Mouse (Mus musculus) spleen, adult 12 weeks (tissue): Measurements from ENCODE around the gene Kazald1.

ENCODE experiments used
- DNase-seq: peaks from one replicate; pipeline ENCODE4 v3.0.0; 2022; ENCODE audit warnings: low spot score

The Kazald1 gene

GRCm38 (mm10) chr19:45077742-45078645 lies 3.0 kb downstream of the Kazald1 start:
- no peak for DNase-seq

- DNase-seq = no peak
Measured at GRCm38 (mm10) chr19:45078971-45079764, 4.1 kb downstream of the Kazald1 start.

- DNase-seq = no peak
Measured at GRCm38 (mm10) chr19:45079769-45080515, 4.9 kb downstream of the Kazald1 start.

- no peak for DNase-seq
Measured at GRCm38 (mm10) chr19:45080711-45081110, 5.7 kb downstream of the Kazald1 start.

GRCm38 (mm10) chr19:45081279-45081678 lies 6.2 kb downstream of the Kazald1 start:
- DNase-seq = peak; percentile 49

GRCm38 (mm10) chr19:45081841-45082550 lies 7.0 kb downstream of the Kazald1 start:
- no peak for DNase-seq

GRCm38 (mm10) chr19:45097868-45098267 lies 22.8 kb downstream of the Kazald1 start:
- no peak for DNase-seq

GRCm38 (mm10) chr19:45100486-45101270 lies 25.6 kb downstream of the Kazald1 start:
- no peak for DNase-seq

GRCm38 (mm10) chr19:45105591-45105990 lies 30.6 kb downstream of the Kazald1 start:
- DNase-seq = no peak

GRCm38 (mm10) chr19:45106689-45107088 lies 31.6 kb downstream of the Kazald1 start:
- no peak for DNase-seq

- no peak for DNase-seq
Measured at GRCm38 (mm10) chr19:45110681-45111080, 35.6 kb downstream of the Kazald1 start.

GRCm38 (mm10) chr19:45112444-45112843 lies 37.4 kb downstream of the Kazald1 start:
- no peak for DNase-seq

GRCm38 (mm10) chr19:45113791-45114460 lies 38.9 kb downstream of the Kazald1 start:
- DNase-seq = no peak

GRCm38 (mm10) chr19:45114772-45115171 lies 39.7 kb downstream of the Kazald1 start:
- DNase-seq = no peak

- no peak for DNase-seq
Measured at GRCm38 (mm10) chr19:45116798-45117197, 41.8 kb downstream of the Kazald1 start.
